Mouse (Mus musculus): ENCODE results near the gene Chrm1. TPM values are rescaled to one million over a fixed set of nuclear protein-coding genes. Genes with fewer than 3 reads are reported as not detected.

The Chrm1 gene
- polyA plus RNA-seq, 1 experiment from 2014 or later = 0.04 TPM

GRCm38 (mm10) chr19:8682996-8683395 is 19.4 kb downstream of the Chrm1 start:
- DNase-seq (ENCODE audit: low spot score) = peak; percentile 87

GRCm38 (mm10) chr19:8683627-8684026 is 20.0 kb downstream of the Chrm1 start:
- no peak for DNase-seq (ENCODE audit: low spot score)

GRCm38 (mm10) chr19:8691871-8692539 is 28.4 kb downstream of the Chrm1 start:
- no peak for DNase-seq (ENCODE audit: low spot score)

DNA sequence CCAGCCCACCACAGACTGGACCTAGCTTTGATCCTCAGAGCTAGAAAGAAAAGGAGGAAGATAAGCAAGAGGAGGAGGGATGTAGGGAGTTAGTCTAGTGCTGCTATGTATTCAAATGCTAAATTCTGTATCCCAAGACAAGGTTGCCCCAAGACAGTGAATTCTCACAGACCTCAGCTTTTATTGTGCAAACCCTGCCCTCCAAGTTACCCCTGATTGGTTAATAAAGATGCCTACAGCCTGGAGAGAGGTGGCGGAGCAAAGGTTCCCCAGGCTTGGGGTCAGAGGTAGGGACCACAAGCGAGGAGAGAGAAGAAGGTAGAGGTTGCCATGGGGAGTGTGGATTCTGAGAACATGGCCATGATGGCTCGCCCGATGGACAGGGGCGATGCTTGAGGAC is 29.2 kb downstream of the Chrm1 start:
- no peak for DNase-seq (ENCODE audit: low spot score)

GRCm38 (mm10) chr19:8695330-8695729 is 31.7 kb downstream of the Chrm1 start:
- DNase-seq (ENCODE audit: low spot score) = peak; percentile 56

DNA sequence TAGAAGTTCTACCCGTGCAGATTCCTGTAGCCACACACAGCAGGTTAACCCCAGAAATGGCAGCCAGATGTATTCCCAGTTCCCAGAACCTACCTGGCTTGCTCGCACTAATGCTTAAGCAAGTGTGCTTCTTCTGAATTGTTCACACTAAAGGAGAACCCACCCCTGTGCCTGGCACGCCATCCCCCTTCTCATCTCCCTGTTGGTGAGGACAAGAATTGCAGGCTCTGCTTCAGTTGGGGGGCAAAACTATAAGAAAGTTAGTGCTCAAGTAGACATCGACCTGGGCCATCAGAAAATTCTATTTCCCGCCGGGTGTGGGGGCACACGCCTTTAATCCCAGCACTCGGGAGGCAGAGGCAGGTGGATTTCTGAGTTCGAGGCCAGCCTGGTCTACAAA is 36.1 kb downstream of the Chrm1 start:
- DNase-seq (ENCODE audit: low spot score) = peak; percentile 38

DNA sequence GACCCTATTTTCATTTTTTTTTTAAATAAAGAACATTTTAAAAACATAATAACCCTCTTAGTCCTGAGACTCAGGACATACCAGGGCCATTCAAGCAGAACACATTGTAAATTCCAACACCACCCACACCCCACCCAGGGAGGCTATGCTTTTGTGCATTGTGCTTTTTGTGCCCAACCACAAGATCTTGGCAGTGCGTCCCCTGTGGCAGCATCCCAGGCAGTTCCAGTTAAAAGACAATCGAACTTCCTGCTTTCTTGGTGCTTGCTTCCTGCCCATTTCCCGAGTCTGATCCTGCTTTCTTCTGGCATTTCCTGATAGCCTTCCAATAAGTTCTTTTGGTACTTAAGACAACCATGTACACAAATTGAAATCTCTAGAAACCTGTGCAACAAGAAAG is 38.9 kb downstream of the Chrm1 start:
- no peak for DNase-seq (ENCODE audit: low spot score)

GRCm38 (mm10) chr19:8703571-8703970 is 40.0 kb downstream of the Chrm1 start:
- DNase-seq (ENCODE audit: low spot score) = no peak

GRCm38 (mm10) chr19:8705026-8705708 is 41.6 kb downstream of the Chrm1 start:
- DNase-seq (ENCODE audit: low spot score) = no peak

DNA sequence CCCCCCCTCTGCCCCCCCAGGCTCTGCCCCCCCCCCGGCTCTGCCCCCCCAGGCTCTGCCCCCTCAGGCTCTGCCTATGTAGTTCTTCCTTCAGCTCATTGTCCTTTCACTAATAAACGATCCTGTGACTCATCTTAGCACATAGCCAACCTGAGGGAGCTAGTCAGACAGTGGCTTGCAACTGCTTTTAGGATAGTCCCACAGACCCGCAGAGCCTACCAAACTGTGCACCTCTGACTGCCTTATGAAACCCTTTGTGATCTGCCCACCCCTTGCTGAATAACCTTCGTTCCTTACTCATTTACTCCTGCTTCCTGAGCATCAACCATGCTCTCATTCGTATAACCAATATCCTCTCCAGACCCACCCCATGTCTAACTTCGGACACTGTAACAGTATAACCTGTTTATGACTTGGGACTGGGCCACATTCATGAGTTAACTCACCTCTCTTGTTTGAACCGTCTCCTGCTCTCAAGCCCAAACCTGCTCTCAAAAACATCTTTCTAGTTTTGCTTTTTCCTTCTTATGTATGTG is 42.6 kb downstream of the Chrm1 start:
- no peak for DNase-seq (ENCODE audit: low spot score)

DNA sequence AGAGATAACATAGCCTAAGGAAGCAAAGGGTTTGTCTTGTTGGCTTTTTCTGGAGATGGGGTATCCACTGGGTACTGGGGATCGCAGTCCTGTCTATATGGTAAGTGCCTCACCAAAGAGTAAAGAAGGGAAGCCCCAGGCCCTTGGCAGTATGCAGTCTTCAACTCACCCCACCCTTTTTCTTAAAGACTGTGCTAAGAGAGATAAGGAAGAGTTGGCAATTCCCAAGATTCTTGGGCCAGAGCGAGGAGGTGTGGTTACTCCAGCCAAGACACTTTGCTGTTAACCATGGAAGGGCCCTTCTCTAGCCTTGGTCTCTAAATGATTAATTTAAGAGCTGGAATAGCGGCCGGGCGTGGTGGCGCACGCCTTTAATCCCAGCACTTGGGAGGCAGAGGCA is 43.3 kb downstream of the Chrm1 start:
- DNase-seq (ENCODE audit: low spot score) = no peak

DNA sequence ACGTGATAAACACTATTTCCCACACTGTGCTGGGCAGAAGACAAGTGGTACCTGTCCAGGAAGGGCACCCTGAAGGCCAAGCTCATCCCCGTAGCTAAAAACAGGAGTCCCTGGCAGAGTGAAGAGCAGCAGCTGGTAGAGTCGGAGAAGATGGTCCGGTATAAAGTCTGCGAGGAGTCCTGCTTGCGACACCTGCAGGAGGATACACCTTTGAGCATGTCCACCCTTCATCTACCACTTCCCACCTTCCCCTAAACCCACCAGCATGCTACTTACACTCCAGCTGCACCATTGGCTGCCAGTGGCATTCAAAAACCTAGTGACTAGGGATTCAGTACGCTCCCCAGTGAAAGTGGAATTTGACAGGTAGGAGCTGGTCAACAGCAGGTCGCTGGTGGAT is 45.4 kb downstream of the Chrm1 start:
- DNase-seq (ENCODE audit: low spot score) = no peak

GRCm38 (mm10) chr19:8710057-8710456 is 46.5 kb downstream of the Chrm1 start:
- DNase-seq (ENCODE audit: low spot score) = no peak

DNA sequence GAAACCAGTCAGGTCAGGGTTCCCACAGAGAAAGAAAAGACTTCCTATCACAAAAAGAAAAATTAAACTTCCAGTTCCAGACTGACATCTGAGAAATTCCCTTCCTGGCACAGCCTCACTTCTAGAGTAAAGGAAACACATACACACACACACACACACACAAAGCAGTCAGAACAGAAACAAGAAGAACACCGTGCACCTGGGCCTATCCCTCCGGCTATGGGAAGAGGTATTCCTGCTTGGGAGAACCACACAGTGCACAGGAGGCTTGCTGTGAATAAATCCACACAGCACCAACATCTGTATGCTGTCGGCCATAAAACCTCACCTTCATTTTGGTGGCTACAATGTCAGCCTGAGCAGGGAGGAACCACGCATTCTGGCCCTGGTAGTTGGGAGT is 47.9 kb downstream of the Chrm1 start:
- DNase-seq (ENCODE audit: low spot score) = no peak

- peak; percentile 74 for DNase-seq (ENCODE audit: low spot score)
Measured at GRCm38 (mm10) chr19:8711949-8712869, 48.6 kb downstream of the Chrm1 start.

GRCm38 (mm10) chr19:8712870-8713305 is 49.3 kb downstream of the Chrm1 start:
- DNase-seq (ENCODE audit: low spot score) = peak; percentile 71

DNA sequence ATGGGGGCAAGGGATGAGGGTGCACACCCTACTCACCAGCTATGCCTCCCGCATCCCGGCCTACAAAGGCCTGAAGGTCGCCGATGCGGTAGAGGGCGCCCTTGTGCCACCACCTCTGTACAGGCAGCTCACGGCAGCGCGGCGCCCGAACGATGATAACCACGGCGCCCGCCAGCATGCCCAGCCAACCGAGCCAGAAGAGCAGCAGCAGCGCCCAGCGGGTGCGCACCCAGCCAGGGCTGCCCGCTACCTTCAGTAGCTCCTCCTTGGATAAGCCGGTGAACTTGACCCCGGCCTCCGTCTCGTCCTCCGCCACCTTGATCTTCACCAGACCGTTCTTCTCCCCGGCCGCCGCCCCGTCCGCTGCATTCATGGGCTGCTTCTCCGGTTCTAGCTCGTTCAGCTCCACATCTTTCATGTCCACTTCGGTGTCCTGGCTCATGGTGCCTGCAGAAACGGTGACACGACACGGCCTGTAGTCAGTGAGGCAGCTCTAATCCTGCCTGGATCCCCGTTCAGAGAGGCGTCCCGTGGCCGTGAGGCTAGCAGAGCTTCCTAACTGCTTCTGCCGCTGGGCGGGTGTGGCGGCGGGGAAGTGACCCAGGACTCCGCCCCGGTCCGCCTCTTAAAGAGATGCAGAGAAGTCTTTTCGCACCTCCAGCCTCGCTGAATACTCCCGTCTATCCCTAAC is 49.9 kb downstream of the Chrm1 start:
- DNase-seq (ENCODE audit: low spot score) = peak; percentile 92

DNA sequence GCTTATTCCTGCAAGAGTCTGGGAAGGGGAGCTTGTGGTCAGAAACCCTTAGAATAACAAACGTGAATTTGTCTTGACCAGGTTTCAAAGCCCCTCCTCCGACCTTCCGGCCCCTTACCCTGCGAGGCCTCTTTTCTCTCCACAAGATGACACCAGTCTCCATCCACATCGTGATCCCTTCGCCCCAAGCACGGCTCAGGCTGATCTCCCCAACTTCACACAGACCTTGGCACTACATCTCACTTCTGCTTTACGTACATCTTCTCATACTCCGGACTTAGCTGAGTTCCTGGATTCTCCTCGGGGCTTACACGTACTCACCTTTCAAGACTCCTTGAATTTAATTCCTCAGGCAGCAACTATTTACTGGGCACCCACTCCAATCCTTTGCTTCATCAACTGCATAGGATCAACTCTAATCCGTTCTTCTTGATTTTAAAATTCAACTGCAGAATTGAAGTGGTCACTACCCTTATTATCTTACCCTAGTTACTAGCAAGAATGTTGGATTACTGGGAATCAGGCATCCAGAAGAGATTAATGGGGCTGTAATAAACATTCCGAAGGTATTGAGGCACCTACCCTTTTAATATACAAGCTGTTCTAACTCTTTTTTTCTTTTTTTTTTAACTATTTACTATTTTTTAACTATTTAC is 50.5 kb downstream of the Chrm1 start:
- DNase-seq (ENCODE audit: low spot score) = no peak

GRCm38 (mm10) chr19:8714653-8715481 is 51.3 kb downstream of the Chrm1 start:
- DNase-seq (ENCODE audit: low spot score) = no peak

Data from thymus, postnatal 0 days (tissue).